Mouse (Mus musculus) megakaryocyte progenitor cell, adult 5-6 weeks (primary cell): ENCODE measurements around the gene Syt6. TPM values are rescaled to one million over a fixed set of nuclear protein-coding genes. Genes with fewer than 3 reads are reported as not detected.

Experiments
- ATAC-seq: replicated peaks from 2 replicates; pipeline ENCODE4 v1.8.0; 2016; ENCODE audit warnings: mild to moderate bottlenecking, moderate TSS enrichment, inconsistent platforms; ENCODE audit not compliant: poor library complexity
- total RNA-seq, 2 experiments: library from RNA; stranded (forward) in 1 of 2; stranded (reverse) in 1 of 2; fragments of 157-497, 149-512 nt in 1 of 2; fragments of 200-1000 nt in 1 of 2; gene quantifications; 2 replicates each; pipeline versions ENCODE4 v1.2.3 to v1.2.4; 2015 to 2017

Syt6 gene
- total RNA-seq, 2 experiments from 2014 or later, result 0.21 TPM; not detected in 1

- ATAC-seq, result peak; percentile 82
Measured at GRCm38 (mm10) chr3:103597586-103597985, 22.6 kb downstream of the Syt6 start.

- no peak for ATAC-seq
Measured at GRCm38 (mm10) chr3:103601011-103601410, 26.0 kb downstream of the Syt6 start.

GRCm38 (mm10) chr3:103601561-103601960, 26.5 kb downstream of the Syt6 start:
- ATAC-seq, result no peak

GRCm38 (mm10) chr3:103606045-103606597, 31.1 kb downstream of the Syt6 start:
- no peak for ATAC-seq

GRCm38 (mm10) chr3:103606660-103607595, 31.9 kb downstream of the Syt6 start:
- no peak for ATAC-seq

GRCm38 (mm10) chr3:103610231-103610630, 35.2 kb downstream of the Syt6 start:
- ATAC-seq, result no peak

- ATAC-seq, result no peak
Measured at GRCm38 (mm10) chr3:103612636-103613355, 37.8 kb downstream of the Syt6 start.

- ATAC-seq, result no peak
Measured at GRCm38 (mm10) chr3:103615621-103616020, 40.6 kb downstream of the Syt6 start.

GRCm38 (mm10) chr3:103616981-103617380, 42.0 kb downstream of the Syt6 start:
- ATAC-seq, result no peak

- no peak for ATAC-seq
Measured at GRCm38 (mm10) chr3:103620101-103620500, 45.1 kb downstream of the Syt6 start.

GRCm38 (mm10) chr3:103623893-103624470, 49.0 kb downstream of the Syt6 start:
- no peak for ATAC-seq

GRCm38 (mm10) chr3:103624591-103625051, 49.6 kb downstream of the Syt6 start:
- no peak for ATAC-seq

GRCm38 (mm10) chr3:103625169-103625568, 50.1 kb downstream of the Syt6 start:
- ATAC-seq, result no peak

GRCm38 (mm10) chr3:103626481-103626880, 51.5 kb downstream of the Syt6 start:
- no peak for ATAC-seq

GRCm38 (mm10) chr3:103627661-103628060, 52.6 kb downstream of the Syt6 start:
- no peak for ATAC-seq

- ATAC-seq, result no peak
Measured at GRCm38 (mm10) chr3:103633124-103633523, 58.1 kb downstream of the Syt6 start.

- no peak for ATAC-seq
Measured at GRCm38 (mm10) chr3:103633831-103634230, 58.8 kb downstream of the Syt6 start.

- no peak for ATAC-seq
Measured at GRCm38 (mm10) chr3:103634256-103634655, 59.2 kb downstream of the Syt6 start.

- ATAC-seq, result no peak
Measured at GRCm38 (mm10) chr3:103637641-103638040, 62.6 kb downstream of the Syt6 start.

- ATAC-seq, result no peak
Measured at GRCm38 (mm10) chr3:103640226-103640803, 65.3 kb downstream of the Syt6 start.

GRCm38 (mm10) chr3:103641301-103641700, 66.3 kb downstream of the Syt6 start:
- no peak for ATAC-seq
